8 mouse cellular contexts compared by ENCODE assay signal in genomic region chr19:29563258-29563779, GRCm38 (mm10). TPM values are rescaled to one million over a fixed set of nuclear protein-coding genes. Genes with fewer than 3 reads are reported as not detected.
DNase-seq lines count a peak whose midpoint lies in the region; ATAC-seq lines count a peak whose summit lies in the region.

No protein-coding gene starts in this region.

- no peaks in the 10 kb centered on the region for H3K4me1 ChIP-seq in hindbrain, embryonic 10.5 days (replicated peaks)
- H3K4me1 ChIP-seq in hindbrain, embryonic 12.5 days = no peaks in the 10 kb centered on the region
- no peaks in the 10 kb centered on the region for H3K4me1 ChIP-seq in midbrain, embryonic 15.5 days

- no peak for ATAC-seq in hindbrain, embryonic 12.5 days (ENCODE audit: low FRiP score)
- ATAC-seq in midbrain, embryonic 15.5 days (replicated peaks) = 0 out of 2 replicates have a peak, but pooled peaks have one; percentile 37

- no peak overlapping the region for H3K9ac ChIP-seq in hindbrain, embryonic 12.5 days
- no peak overlapping the region for H3K9ac ChIP-seq in midbrain, embryonic 15.5 days

- peaks cover 27% of the 10 kb centered on the region for H3K36me3 ChIP-seq in hindbrain, embryonic 10.5 days
- H3K36me3 ChIP-seq in hindbrain, embryonic 12.5 days = no peaks in the 10 kb centered on the region
- no peaks in the 10 kb centered on the region for H3K36me3 ChIP-seq in midbrain, embryonic 15.5 days (replicated peaks)
- no peaks in the 10 kb centered on the region for H3K36me3 ChIP-seq in splenic B cell, adult 2 months (ENCODE audit: control insufficient read depth, insufficient read depth, low read length, poor library complexity, severe bottlenecking)

- peak; percentile 44 for DNase-seq in hindbrain, embryonic 10.5 days (ENCODE audit: low spot score)
- DNase-seq in c-Kit-negative CD71-positive TER-119-positive erythroid progenitor cells, embryonic 14.5 days (ENCODE audit: low read depth, low spot score) = peak; percentile 17
- peak; percentile 23 for DNase-seq in fibroblast of lung, adult 2 months (ENCODE audit: low read depth)
- DNase-seq in hindlimb bud, embryonic 11.5 days (ENCODE audit: extremely low spot score, low read depth, low spot score) = peak; percentile 28
- peak; percentile 52 to 72 for DNase-seq in left cerebral cortex, postnatal 25 days (ENCODE audit: low spot score in 2 of 2)
- peak; percentile 80 for DNase-seq in splenic B cell, adult 2 months (ENCODE audit: low read depth, low spot score)

- intact Hi-C loops in left cerebral cortex, postnatal 25 days (cut with DNase I) = loop anchor here (5.0 kb wide), 1 partner anchor 201 kb away; no protein-coding TSS in a partner anchor

- H3K4me2 ChIP-seq in hindbrain, embryonic 12.5 days (replicated peaks) = no peak overlapping the region
- H3K4me2 ChIP-seq in midbrain, embryonic 15.5 days = no peak overlapping the region

- 70% methylated on average over 7 of the region's 7 CpGs for WGBS in hindbrain, embryonic 10.5 days
- WGBS in hindbrain, embryonic 12.5 days = 79% methylated on average over 7 of the region's 7 CpGs
- 67% methylated on average over 7 of the region's 7 CpGs for WGBS in midbrain, embryonic 15.5 days

- H3K27me3 ChIP-seq in hindbrain, embryonic 10.5 days (ENCODE audit: insufficient read depth, poor library complexity, severe bottlenecking) = no peaks in the 10 kb centered on the region
- H3K27me3 ChIP-seq in hindbrain, embryonic 12.5 days = no peaks in the 10 kb centered on the region
- no peaks in the 10 kb centered on the region for H3K27me3 ChIP-seq in midbrain, embryonic 15.5 days (replicated peaks)
- no peaks in the 10 kb centered on the region; the same call in 1 of the 2 replicates for H3K27me3 ChIP-seq in splenic B cell, adult 2 months (ENCODE audit: control insufficient read depth, insufficient read depth, low read length, poor library complexity, severe bottlenecking)

- H3K27ac ChIP-seq in hindbrain, embryonic 10.5 days = no peak overlapping the region
- no peak overlapping the region for H3K27ac ChIP-seq in hindbrain, embryonic 12.5 days
- H3K27ac ChIP-seq in midbrain, embryonic 15.5 days = no peak overlapping the region

- H3K4me3 ChIP-seq in hindbrain, embryonic 10.5 days = no peak overlapping the region
- no peak overlapping the region for H3K4me3 ChIP-seq in hindbrain, embryonic 12.5 days
- H3K4me3 ChIP-seq in midbrain, embryonic 15.5 days = no peak overlapping the region

- H3K9me3 ChIP-seq in hindbrain, embryonic 10.5 days = no peaks in the 10 kb centered on the region
- no peaks in the 10 kb centered on the region for H3K9me3 ChIP-seq in hindbrain, embryonic 12.5 days (replicated peaks)
- no peaks in the 10 kb centered on the region for H3K9me3 ChIP-seq in midbrain, embryonic 15.5 days

RNA-seq across cellular contexts. Expression of gene Ric1, which starts 41.2 kb away (rescaled TPM):
- 10.2 and 11.5 TPM in 2 replicates for polyA plus RNA-seq in hindbrain, embryonic 10.5 days (2016; fragmentation: Nextera tagmentation; extraction: Ambion mirVana)
- 17.5 and 20.1 TPM in 2 replicates for polyA plus RNA-seq in hindbrain, embryonic 12.5 days (2016; fragmentation: Nextera tagmentation; extraction: Ambion mirVana)
- 10 to 100 TPM; 36.6 to 37.1 TPM for total RNA-seq in left cerebral cortex, postnatal 25 days (2021)
- 12.1 and 14.4 TPM in 2 replicates for polyA plus RNA-seq in midbrain, embryonic 15.5 days (2015; fragmentation: Nextera tagmentation; extraction: Ambion mirVana)

Comparison
In these comparisons a context has a peak if more than half of its experiments do, and no peak if none do; other contexts are left out.
1. DNase-seq: peak in every context shown above with its lines; median percentile 80 in splenic B cell, adult 2 months; 62 in left cerebral cortex, postnatal 25 days; 44 in hindbrain, embryonic 10.5 days; 28 in hindlimb bud, embryonic 11.5 days; 23 in fibroblast of lung, adult 2 months; 17 in c-Kit-negative CD71-positive TER-119-positive erythroid progenitor cells, embryonic 14.5 days.